Mouse (Mus musculus): ENCODE results near the gene Lmo4.

GRCm38 (mm10) chr3:144138659-144139058 lies 66.4 kb downstream of the Lmo4 start:
- no peak for TF ChIP-seq POLR2A (IDR thresholded peaks at IDR 0.05; ENCODE audit: borderline replicate concordance, extremely low read depth, low read depth, low read length)
- no peak for TF ChIP-seq CTCF (IDR thresholded peaks at IDR 0.05; ENCODE audit: insufficient read depth, low read length)

All from lung, adult 2 months (tissue).